Mouse (Mus musculus): ENCODE results near the gene E2f4. TPM values are rescaled to one million over a fixed set of nuclear protein-coding genes. Genes with fewer than 3 reads are reported as not detected.
A peak's percentile ranks its signal among the peaks of the same experiment; 100 is the strongest.

Gene E2f4
- total and polyA plus RNA-seq, 3 experiments, result 97.9 to 313 (median 98.5) TPM

- TF ChIP-seq ETS1 (IDR thresholded peaks at IDR 0.05; ENCODE audit: low read depth, low read length), result peak; percentile 15; the same call in 1 of the 2 replicates
- TF ChIP-seq RAD21 (IDR thresholded peaks at IDR 0.05; ENCODE audit: low read depth, low read length), result no peak
- TF ChIP-seq MEF2A (IDR thresholded peaks at IDR 0.05; ENCODE audit: extremely low read depth, insufficient replicate concordance, low read depth, low read length, poor library complexity, severe bottlenecking), result no peak
- peak; percentile 17; the same call in 1 of the 2 replicates for TF ChIP-seq RCOR1 (IDR thresholded peaks at IDR 0.05; ENCODE audit: low read depth, low read length)
- TF ChIP-seq TAL1 (IDR thresholded peaks at IDR 0.05; ENCODE audit: low read length), result peak; percentile 42
- no peak for TF ChIP-seq CHD2 (IDR thresholded peaks at IDR 0.05; ENCODE audit: low read length)
- TF ChIP-seq GATA1 (IDR thresholded peaks at IDR 0.05; ENCODE audit: low read depth, low read length), result peak; percentile 66
- TF ChIP-seq POLR2A (IDR thresholded peaks at IDR 0.05; ENCODE audit: control insufficient read depth in 1 of 2, insufficient read depth in 1 of 2, low read depth in 1 of 2, low read length in 2 of 2, poor library complexity in 1 of 2), result peak in 1 of 2 experiments; percentile 9; a peak in 1 of 4 replicates
- no peak for TF ChIP-seq ZC3H11A (IDR thresholded peaks at IDR 0.05; ENCODE audit: low read depth, low read length)
- no peak for TF ChIP-seq ZNF384 (IDR thresholded peaks at IDR 0.05; ENCODE audit: low read depth, low read length)
- TF ChIP-seq MAFK (IDR thresholded peaks at IDR 0.05; ENCODE audit: borderline replicate concordance, low read depth, low read length), result no peak
Measured at GRCm38 (mm10) chr8:105299962-105300361, 2.5 kb downstream of the E2f4 start (continued).

- H3K4me1 ChIP-seq (ENCODE audit: control insufficient read depth in 1 of 2, insufficient read depth in 2 of 2, low read length in 2 of 2), result peaks cover 9 to 39% of the 10 kb centered on the region in 2 experiments
Measured at GRCm38 (mm10) chr8:105303396-105303795, 5.9 kb downstream of the E2f4 start.

GRCm38 (mm10) chr8:105303874-105304273 is 6.4 kb downstream of the E2f4 start:
- Histone ChIP-seq H3K9ac (ENCODE audit: control insufficient read depth, low read depth, low read length, poor library complexity, severe bottlenecking) (no peak overlapping the region), H3K36me3 (ENCODE audit: control insufficient read depth in 1 of 2, insufficient read depth in 2 of 2, low read length in 2 of 2) (peaks cover 18 to 47% of the 10 kb centered on the region in 2 experiments), H3K79me2 (ENCODE audit: control insufficient read depth, insufficient read depth, low read length, poor library complexity) (peaks cover 20% of the 10 kb centered on the region), H3K4me1 (ENCODE audit: control insufficient read depth in 1 of 2, insufficient read depth in 2 of 2, low read length in 2 of 2) (peaks cover 9 to 39% of the 10 kb centered on the region in 2 experiments), H3K9me3 (replicated peaks; ENCODE audit: insufficient read depth, low read length) (no peaks in the 10 kb centered on the region), H3K27me3 (ENCODE audit: control insufficient read depth in 1 of 2, insufficient read depth in 2 of 2, low read length in 2 of 2) (no peaks in the 10 kb centered on the region), H3K4me3 (ENCODE audit: control insufficient read depth in 1 of 2, insufficient read depth in 1 of 2, low read depth in 2 of 2, low read length in 2 of 2) (no peak overlapping the region), H3K27ac (ENCODE audit: control insufficient read depth, low read depth, low read length) (peak overlapping the region; percentile 12; the same call in 1 of the 2 replicates)
- no peak for DNase-seq (ENCODE audit: low read depth, low spot score)
- TF ChIP-seq BHLHE40 (IDR thresholded peaks at IDR 0.05; ENCODE audit: borderline replicate concordance, low read depth, low read length) (no peak), RCOR1 (IDR thresholded peaks at IDR 0.05; ENCODE audit: low read depth, low read length) (no peak), ETS1 (IDR thresholded peaks at IDR 0.05; ENCODE audit: low read depth, low read length) (no peak), TCF12 (IDR thresholded peaks at IDR 0.05; ENCODE audit: low read depth, low read length) (no peak), SIN3A (IDR thresholded peaks at IDR 0.05; ENCODE audit: low read length) (no peak), TBP (IDR thresholded peaks at IDR 0.05; ENCODE audit: low read depth, low read length) (no peak), MAFK (IDR thresholded peaks at IDR 0.05; ENCODE audit: borderline replicate concordance, low read depth, low read length) (no peak), GATA1 (IDR thresholded peaks at IDR 0.05; ENCODE audit: low read depth, low read length) (no peak), E2F4 (IDR thresholded peaks at IDR 0.05; ENCODE audit: borderline replicate concordance, low read depth, low read length) (no peak), RAD21 (IDR thresholded peaks at IDR 0.05; ENCODE audit: low read depth, low read length) (no peak), GABPA (IDR thresholded peaks at IDR 0.05; ENCODE audit: low read depth, low read length) (no peak)

More at GRCm38 (mm10) chr8:105303396-105303795, 5.9 kb downstream of the E2f4 start:
- no peak overlapping the region for H3K27ac ChIP-seq (ENCODE audit: control insufficient read depth, low read depth, low read length)
- no peak for DNase-seq (ENCODE audit: low read depth, low spot score)
- no peaks in the 10 kb centered on the region for H3K27me3 ChIP-seq (ENCODE audit: control insufficient read depth in 1 of 2, insufficient read depth in 2 of 2, low read length in 2 of 2)
- H3K4me3 ChIP-seq (ENCODE audit: control insufficient read depth in 1 of 2, insufficient read depth in 1 of 2, low read depth in 2 of 2, low read length in 2 of 2), result no peak overlapping the region
- peaks cover 24% of the 10 kb centered on the region for H3K79me2 ChIP-seq (ENCODE audit: control insufficient read depth, insufficient read depth, low read length, poor library complexity)
- TF ChIP-seq E2F4 (IDR thresholded peaks at IDR 0.05; ENCODE audit: borderline replicate concordance, low read depth, low read length) (no peak), MAZ (IDR thresholded peaks at IDR 0.05; ENCODE audit: low read depth, low read length) (no peak), SMC3 (IDR thresholded peaks at IDR 0.05; ENCODE audit: low read depth, low read length) (no peak), USF2 (IDR thresholded peaks at IDR 0.05; ENCODE audit: borderline replicate concordance in 1 of 2, insufficient read depth in 1 of 2, low read depth in 1 of 2, low read length in 2 of 2) (no peak), USF1 (IDR thresholded peaks at IDR 0.05; ENCODE audit: low read depth, low read length) (no peak), MYB (IDR thresholded peaks at IDR 0.05; ENCODE audit: low read depth, low read length) (no peak), BHLHE40 (IDR thresholded peaks at IDR 0.05; ENCODE audit: borderline replicate concordance, low read depth, low read length) (no peak), ZC3H11A (IDR thresholded peaks at IDR 0.05; ENCODE audit: low read depth, low read length) (no peak), MYC (IDR thresholded peaks at IDR 0.05; ENCODE audit: low read depth, low read length) (no peak)
- no peak overlapping the region for H3K9ac ChIP-seq (ENCODE audit: control insufficient read depth, low read depth, low read length, poor library complexity, severe bottlenecking)
- no peaks in the 10 kb centered on the region for H3K9me3 ChIP-seq (replicated peaks; ENCODE audit: insufficient read depth, low read length)
- H3K36me3 ChIP-seq (ENCODE audit: control insufficient read depth in 1 of 2, insufficient read depth in 2 of 2, low read length in 2 of 2), result peaks cover 18 to 47% of the 10 kb centered on the region in 2 experiments
